Mouse (Mus musculus) CH12F3 (cell line): ENCODE measurements around the gene Arglu1.

ENCODE experiments used
- in situ Hi-C: fragments of 300-500 bp; cut with MboI; formaldehyde crosslinking; loops from 2 replicates; pipeline ENCODE4 v1.14.3; 2020; ENCODE audit warnings: low sequenced_read_pairs

Arglu1 gene

DNA sequence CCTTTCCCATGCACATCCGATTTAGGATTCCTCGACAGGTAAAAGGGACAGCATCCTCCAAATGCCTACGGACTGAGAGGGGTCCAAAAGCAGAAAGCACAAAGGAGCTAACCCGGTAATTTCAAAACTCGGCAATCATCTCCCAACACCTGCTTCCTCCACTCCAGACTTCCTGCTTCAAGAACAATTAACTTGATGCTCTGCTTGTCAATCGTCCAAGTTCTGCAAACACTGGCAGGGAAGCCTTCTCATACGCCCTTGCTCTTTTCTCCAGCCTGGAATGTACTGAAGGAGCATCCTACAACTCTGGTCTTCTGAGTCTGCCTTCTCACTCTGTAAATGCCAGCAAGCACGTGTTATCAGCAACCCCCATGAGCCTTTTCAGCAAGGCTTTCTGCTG, 66.8 kb downstream of the Arglu1 start:
- in situ Hi-C loops = no loop called here

DNA sequence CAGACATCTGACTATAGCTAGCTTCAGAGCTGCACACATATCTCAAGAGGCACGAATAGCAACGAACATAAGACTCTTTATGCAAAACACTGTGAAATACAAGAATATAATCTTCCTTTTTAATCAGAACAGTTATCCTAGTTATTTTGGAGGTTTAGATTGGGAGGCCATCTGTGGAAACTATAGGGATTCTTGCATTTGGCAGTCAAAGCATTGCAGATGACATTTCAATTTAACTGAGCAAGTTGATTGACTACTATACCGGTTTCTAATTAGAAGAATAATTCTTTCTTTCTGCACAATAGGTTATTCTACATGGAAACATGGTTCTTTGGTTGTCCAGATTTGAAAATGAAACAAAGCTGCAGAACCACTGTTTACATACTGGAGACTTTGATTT, 67.8 kb downstream of the Arglu1 start:
- in situ Hi-C loops = no loop called here

GRCm38 (mm10) chr8:8622031-8622430, 68.3 kb downstream of the Arglu1 start:
- in situ Hi-C loops = no loop called here

GRCm38 (mm10) chr8:8621236-8621917, 68.9 kb downstream of the Arglu1 start:
- in situ Hi-C loops = no loop called here

GRCm38 (mm10) chr8:8620536-8620935, 69.8 kb downstream of the Arglu1 start:
- in situ Hi-C loops = no loop called here

GRCm38 (mm10) chr8:8619221-8620194, 70.8 kb downstream of the Arglu1 start:
- in situ Hi-C loops = no loop called here
